Mouse (Mus musculus) heart, postnatal 0 days (tissue): Measurements from ENCODE around the gene Itga2. TPM values are rescaled to one million over a fixed set of nuclear protein-coding genes. Genes with fewer than 3 reads are reported as not detected.
A peak's percentile ranks its signal among the peaks of the same experiment; 100 is the strongest.

Source experiments
- ATAC-seq: fragments of 200-750 bp; cut with Nextera tagmentation; 2 replicates; pipeline ENCODE4 v1.8.0; 2017; ENCODE audit warnings: low read depth, moderate number of reproducible peaks, moderate library complexity; ENCODE audit not compliant: insufficient read depth
- DNase-seq: peaks from one replicate; pipeline ENCODE4 v3.0.0-alpha.2; 2016; ENCODE audit warnings: low spot score
- H3K27ac ChIP-seq: fragments of 300-500 bp; sonication (generic); 2 replicates; pipeline ENCODE4 v1.5.1; 2014; ENCODE audit warnings: low read depth, mild to moderate bottlenecking
- H3K27me3 ChIP-seq: fragments of 300-500 bp; sonication (generic); 2 replicates; pipeline ENCODE4 v1.6.1; 2014; ENCODE audit warnings: low read length, mixed read lengths; ENCODE audit not compliant: control insufficient read depth, insufficient read depth
- H3K36me3 ChIP-seq: fragments of 300-500 bp; sonication (generic); replicated peaks from 2 replicates; pipeline ENCODE4 v1.6.1; 2014; ENCODE audit warnings: low read length, mixed read lengths; ENCODE audit not compliant: control insufficient read depth, insufficient read depth
- H3K4me1 ChIP-seq: fragments of 300-500 bp; sonication (generic); 2 replicates; pipeline ENCODE4 v1.6.1; 2014; ENCODE audit warnings: antibody characterized with exemption; ENCODE audit not compliant: control insufficient read depth, insufficient read depth
- H3K4me2 ChIP-seq: fragments of 300-500 bp; sonication (generic); 2 replicates; pipeline ENCODE4 v1.6.1; 2014; ENCODE audit warnings: low read depth, mild to moderate bottlenecking, low read length, moderate library complexity
- H3K4me3 ChIP-seq: fragments of 300-500 bp; sonication (generic); 2 replicates; pipeline ENCODE4 v1.5.1; 2014; ENCODE audit warnings: low read depth, low read length
- H3K9ac ChIP-seq: fragments of 300-500 bp; sonication (generic); replicated peaks from 2 replicates; pipeline ENCODE4 v1.6.1; 2014; ENCODE audit warnings: low read depth, low read length, mixed read lengths
- H3K9me3 ChIP-seq: fragments of 300-500 bp; sonication (generic); replicated peaks from 2 replicates; pipeline ENCODE4 v1.6.1; 2016; ENCODE audit warnings: low read length; ENCODE audit not compliant: control insufficient read depth
- CTCF ChIP-seq: IDR thresholded peaks from 2 replicates; pipeline ENCODE4 v1.5.1; 2016; ENCODE audit warnings: antibody characterized with exemption, control low read depth, low read depth
- EP300 ChIP-seq: IDR thresholded peaks from 2 replicates; pipeline ENCODE4 v1.6.1; 2016; ENCODE audit warnings: antibody characterized with exemption, low read depth
- WGBS: fragments of 180-500 bp; shearing (Covaris S2); extraction: QIAGEN DNeasy Blood & Tissue Kit; methylation state at CpG from one replicate; pipeline ENCODE4 v1.1.7; 2014; 5-methylcytosine and 5-hydroxymethylcytosine counted together
- polyA plus RNA-seq: library from polyadenylated mRNA; unstranded; fragments of >200 nt; fragmentation: Nextera tagmentation; extraction: Ambion mirVana; gene quantifications from 2 replicates; pipeline ENCODE4 v1.2.1, GENCODE M21; 2015
- total RNA-seq: library from RNA; depleted of rRNA; stranded (reverse); fragments of >200 nt; gene quantifications from 2 replicates; pipeline ENCODE4 v1.2.3, GENCODE M21; 2014; ENCODE audit warnings: low replicate concordance

The Itga2 gene
- total and polyA plus RNA-seq, 2 experiments from 2014 or later: 1.6 to 2.0 TPM

DNA sequence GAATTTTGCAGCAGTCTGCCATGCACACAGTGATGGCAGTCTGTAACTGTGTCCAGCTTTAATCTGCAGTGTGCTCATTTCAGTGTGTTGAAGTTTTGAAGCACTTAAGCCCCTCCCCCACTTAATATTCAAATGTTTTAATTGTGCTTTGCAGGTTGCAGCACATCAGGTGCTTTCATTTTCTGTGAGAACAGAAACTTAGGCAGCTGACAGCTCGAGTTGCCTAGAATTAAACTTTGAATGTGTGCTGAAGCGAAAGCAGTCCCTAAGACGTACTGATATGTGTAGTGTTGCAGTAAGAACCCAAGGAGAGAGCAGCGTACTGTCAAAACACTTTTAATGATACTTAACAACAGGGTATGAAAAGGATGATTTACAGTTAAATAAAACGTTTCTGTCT, 99.1 kb downstream of the Itga2 start:
- WGBS: 65% methylated on average over 5 of the region's 5 CpGs
- ATAC-seq: no peak
- no peaks in the 10 kb centered on the region for H3K27me3 ChIP-seq

DNA sequence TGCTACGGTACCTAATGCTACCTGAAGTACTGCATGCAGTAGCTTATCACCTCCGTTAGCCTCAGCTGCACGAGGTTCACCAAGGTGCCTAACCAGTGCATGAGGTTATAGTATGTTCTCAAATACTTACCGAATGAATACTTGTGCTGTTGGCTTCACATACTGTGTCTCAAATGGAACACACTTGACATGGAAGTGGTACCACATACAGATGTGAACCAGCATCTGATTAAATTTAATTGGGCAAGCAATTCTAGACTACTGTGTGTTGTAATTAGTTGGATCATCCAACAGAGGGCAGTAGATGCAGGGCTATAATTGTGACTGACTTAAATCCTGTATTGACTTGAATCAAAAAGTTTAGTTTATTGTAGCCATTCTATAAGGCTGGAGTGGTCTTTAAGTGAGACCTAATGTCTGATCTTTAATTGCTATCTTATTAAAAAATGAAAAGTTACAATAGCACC, 100.5 kb downstream of the Itga2 start:
- no peak overlapping the region for H3K4me2 ChIP-seq

More for the DNA sequence above, 99.1 kb downstream of the Itga2 start:
- no peaks in the 10 kb centered on the region for H3K9me3 ChIP-seq
- H3K4me1 ChIP-seq: no peaks in the 10 kb centered on the region
- peaks cover 31% of the 10 kb centered on the region for H3K36me3 ChIP-seq
- no peak overlapping the region for H3K9ac ChIP-seq
- H3K4me2 ChIP-seq: no peak overlapping the region
- TF ChIP-seq EP300: no peak
- no peak for TF ChIP-seq CTCF
- DNase-seq: no peak
- no peak overlapping the region for H3K27ac ChIP-seq
- no peak overlapping the region for H3K4me3 ChIP-seq

DNA sequence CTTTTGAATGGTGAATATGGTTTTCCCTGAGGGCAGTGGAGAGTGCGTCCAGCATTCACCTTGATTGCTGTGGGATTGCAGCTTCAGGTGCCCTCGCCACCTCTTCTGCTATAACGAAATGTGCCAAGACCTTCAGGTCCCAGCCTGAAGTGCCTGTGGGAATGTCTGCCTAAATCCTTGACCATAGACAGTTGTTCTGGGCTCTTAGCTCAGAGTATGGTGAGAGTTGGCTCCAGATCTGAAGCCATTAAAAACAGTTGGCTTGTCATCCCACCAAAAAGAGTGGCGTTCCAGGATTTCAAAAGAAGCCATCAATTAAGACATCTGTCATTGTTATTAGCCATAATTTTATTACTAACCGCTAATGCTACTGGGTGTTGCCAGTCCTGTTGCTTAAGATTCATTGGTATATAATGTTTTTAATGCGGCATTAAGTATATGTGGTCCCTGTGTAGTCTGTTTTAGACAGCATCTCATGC, 106.5 kb downstream of the Itga2 start:
- Histone ChIP-seq H3K4me3 (no peak overlapping the region), H3K9me3 (no peaks in the 10 kb centered on the region), H3K9ac (no peak overlapping the region), H3K4me2 (no peak overlapping the region), H3K36me3 (peaks cover 75% of the 10 kb centered on the region), H3K27me3 (no peaks in the 10 kb centered on the region), H3K27ac (no peak overlapping the region), H3K4me1 (no peaks in the 10 kb centered on the region)
- TF ChIP-seq CTCF: no peak
- TF ChIP-seq EP300: no peak
- WGBS: 93% methylated on average over 6 of the region's 6 CpGs
- no peak for DNase-seq
- no peak for ATAC-seq

More for the DNA sequence above, 100.5 kb downstream of the Itga2 start:
- ATAC-seq (peak; percentile 20; the same call in 1 of the 2 replicates), DNase-seq (peak; percentile 30)
- H3K27ac ChIP-seq: no peak overlapping the region
- TF ChIP-seq CTCF (peak; percentile 67), EP300 (no peak)
- H3K4me3 ChIP-seq: no peak overlapping the region
- no peaks in the 10 kb centered on the region for H3K27me3 ChIP-seq
- WGBS: 74% methylated on average over 4 of the region's 4 CpGs
- peaks cover 44% of the 10 kb centered on the region for H3K36me3 ChIP-seq
- no peaks in the 10 kb centered on the region for H3K9me3 ChIP-seq
- H3K4me1 ChIP-seq: no peaks in the 10 kb centered on the region
- H3K9ac ChIP-seq: no peak overlapping the region

DNA sequence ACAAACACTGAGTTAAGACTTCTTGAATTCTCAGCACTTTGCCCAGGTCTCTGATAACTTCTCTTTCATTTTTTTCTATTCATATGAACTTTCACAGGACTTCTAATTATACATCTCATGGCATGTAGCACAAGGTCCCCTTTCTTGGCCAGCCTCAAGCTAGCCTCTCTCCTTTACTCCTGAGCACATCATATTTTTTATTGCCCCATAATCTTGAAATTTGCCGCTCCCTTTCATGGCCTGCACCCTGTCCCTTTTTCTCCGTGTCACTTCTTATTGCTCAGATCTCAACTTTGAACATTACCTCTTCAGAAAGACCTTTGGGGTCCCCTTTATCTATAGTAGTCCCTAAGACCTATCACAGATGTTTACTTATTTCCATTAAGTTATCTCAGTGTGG, 109.0 kb downstream of the Itga2 start:
- H3K36me3 ChIP-seq: peaks cover 56% of the 10 kb centered on the region
- no peak overlapping the region for H3K4me2 ChIP-seq
- 91% methylated on average over 2 of the region's 2 CpGs for WGBS
- TF ChIP-seq EP300 (no peak), CTCF (no peak)
- no peak overlapping the region for H3K27ac ChIP-seq
- no peaks in the 10 kb centered on the region for H3K9me3 ChIP-seq
- DNase-seq: no peak
- no peak overlapping the region for H3K9ac ChIP-seq
- no peak overlapping the region for H3K4me3 ChIP-seq
- peaks cover 6% of the 10 kb centered on the region for H3K4me1 ChIP-seq
- no peak for ATAC-seq
- H3K27me3 ChIP-seq: no peaks in the 10 kb centered on the region

DNA sequence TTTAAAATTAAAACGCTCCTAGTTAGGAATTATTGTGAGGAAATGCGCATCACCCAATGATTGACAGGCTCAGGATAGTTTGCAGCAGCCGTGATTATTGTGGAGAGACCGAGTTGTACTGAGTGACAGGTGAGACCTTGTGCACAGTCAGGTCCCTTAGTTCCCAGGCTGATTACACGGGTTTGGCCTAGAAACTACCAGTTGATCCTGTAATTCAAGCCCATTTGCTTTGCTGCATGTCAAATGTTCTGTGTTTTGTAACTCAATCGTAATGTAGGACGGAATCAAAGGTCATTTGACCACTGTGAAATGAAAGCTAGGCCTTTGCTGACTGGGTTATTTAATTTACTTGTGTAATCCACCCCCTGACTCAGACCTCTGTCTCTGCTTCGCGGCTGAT, 113.4 kb downstream of the Itga2 start:
- Histone ChIP-seq H3K9me3 (no peaks in the 10 kb centered on the region), H3K9ac (peak overlapping the region; percentile 73), H3K4me3 (peak overlapping the region; percentile 87), H3K4me1 (peaks cover 6% of the 10 kb centered on the region), H3K36me3 (peaks cover 23% of the 10 kb centered on the region), H3K4me2 (peak overlapping the region; percentile 96), H3K27ac (peak overlapping the region; percentile 24; the same call in 1 of the 2 replicates), H3K27me3 (no peaks in the 10 kb centered on the region)
- 20% methylated on average over 9 of the region's 9 CpGs for WGBS
- TF ChIP-seq CTCF (no peak), EP300 (no peak)
- ATAC-seq: peak; percentile 42
- no peak for DNase-seq

DNA sequence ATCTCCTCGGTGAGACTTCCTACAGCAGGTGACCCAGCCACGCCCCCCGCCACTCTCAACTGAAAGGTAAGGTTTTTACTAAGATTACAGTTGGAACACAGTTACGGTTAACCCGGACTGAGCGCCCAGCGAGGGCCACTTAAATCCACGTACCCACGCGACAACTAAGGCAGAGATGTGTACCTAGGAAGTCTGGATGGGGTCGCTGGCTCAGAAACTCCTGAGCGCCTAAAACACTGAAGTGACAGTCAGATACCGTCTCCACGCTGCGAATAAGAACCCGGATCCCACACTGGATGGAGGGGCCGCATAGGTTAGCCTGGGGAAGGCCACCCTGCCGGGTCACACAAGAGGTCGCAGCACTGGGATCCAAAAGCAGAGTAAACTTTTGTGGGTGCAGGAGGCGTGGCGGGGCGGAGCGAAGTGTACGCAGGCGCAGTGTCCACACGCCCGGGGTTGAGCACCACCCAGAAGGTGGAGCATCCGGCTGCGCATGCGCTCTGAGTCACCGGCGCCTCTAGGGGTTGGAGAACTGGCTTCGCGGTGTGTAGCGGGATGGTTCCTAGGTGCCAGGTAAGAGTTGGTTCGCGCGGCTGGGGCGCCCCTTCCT, 114.0 kb downstream of the Itga2 start, which contains the start of gene Mocs2:
Gene Mocs2 (plus strand): TSS at position 486 of the 610 bp plus-strand sequence.
- peaks cover 17% of the 10 kb centered on the region for H3K36me3 ChIP-seq
- WGBS: under 1% methylated on average over 39 of the region's 39 CpGs
- ATAC-seq (peak; percentile 99), DNase-seq (peak; percentile 92)
- TF ChIP-seq EP300 (no peak), CTCF (no peak)
- peak within 1 kb of the TSS; percentile 73 for H3K9ac ChIP-seq
- H3K4me1 ChIP-seq: peaks cover 6% of the 10 kb centered on the region
- peak within 1 kb of the TSS; percentile 96 for H3K4me2 ChIP-seq
- H3K27me3 ChIP-seq: no peaks in the 10 kb centered on the region
- H3K27ac ChIP-seq: peak within 1 kb of the TSS; percentile 24; the same call in 1 of the 2 replicates
- H3K9me3 ChIP-seq: no peaks in the 10 kb centered on the region
- H3K4me3 ChIP-seq: peak within 1 kb of the TSS; percentile 87
